In the genomic region with DNA sequence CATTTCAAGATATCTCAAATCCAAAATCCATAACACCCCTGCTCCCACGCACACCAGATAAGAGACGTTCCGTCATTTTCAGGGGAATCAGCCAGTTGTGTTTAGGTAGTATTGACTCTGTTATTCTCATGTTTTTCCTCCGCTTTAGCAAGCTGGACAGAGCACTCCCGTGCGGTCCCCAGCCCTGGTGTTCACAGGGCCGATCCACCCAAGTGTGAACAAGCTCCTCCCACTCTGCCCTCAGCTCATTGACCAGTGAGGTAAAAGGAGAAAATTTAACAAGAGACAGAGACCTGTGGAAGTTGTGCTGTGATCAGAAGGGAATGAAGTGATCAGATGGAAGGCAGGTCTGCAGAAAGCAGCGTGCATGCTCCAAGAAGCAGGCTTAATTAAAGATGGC, we compare ENCODE assay signal across 16 mouse cellular contexts.
"Had no signal": no experiment of that assay in that cellular context is flagged by ENCODE, and none has a peak within 500 bp of the region (broad histone marks: within the 10 kb centered on the region; RNA-seq: fewer than 3 reads in every experiment).

No protein-coding gene starts in this region.

- DNase-seq: retina, postnatal 1 day; right cerebral cortex, adult 18-20 months; right cerebral cortex, postnatal 14 days; right cerebral cortex, postnatal 25 days; right cerebral cortex, postnatal 4 days; spleen, adult 18-20 months; thymus, adult 18-20 months; thymus, adult 2 months; thymus, postnatal 14 days; thymus, postnatal 25 days; thymus, postnatal 36 days; thymus, postnatal 4 days had no signal

- H3K4me3 ChIP-seq: neural tube, embryonic 13.5 days; neural tube, embryonic 15.5 days; stomach, embryonic 15.5 days had no signal

- H3K4me1 ChIP-seq: neural tube, embryonic 13.5 days had no signal

- H3K27ac ChIP-seq: neural tube, embryonic 13.5 days; neural tube, embryonic 15.5 days; stomach, embryonic 15.5 days; stomach, postnatal 0 days had no signal

- H3K36me3 ChIP-seq: neural tube, embryonic 13.5 days; neural tube, embryonic 15.5 days; stomach, embryonic 15.5 days had no signal

- H3K4me2 ChIP-seq: neural tube, embryonic 13.5 days; neural tube, embryonic 15.5 days; stomach, embryonic 15.5 days had no signal

- H3K27me3 ChIP-seq: neural tube, embryonic 13.5 days; neural tube, embryonic 15.5 days; stomach, embryonic 15.5 days had no signal

- H3K9me3 ChIP-seq: neural tube, embryonic 13.5 days; neural tube, embryonic 15.5 days; stomach, embryonic 15.5 days had no signal

- H3K9ac ChIP-seq: neural tube, embryonic 13.5 days; neural tube, embryonic 15.5 days; stomach, embryonic 15.5 days had no signal
